Mouse (Mus musculus) brain, embryonic 14.5 days (tissue): ENCODE data around the gene Leprot.

Source experiments
- CTCF ChIP-seq: fragments of 200-500 bp; IDR thresholded peaks from 2 replicates; pipeline ENCODE4 v1.5.1; 2012; ENCODE audit warnings: inconsistent platforms, mild to moderate bottlenecking, moderate library complexity, borderline replicate concordance; ENCODE audit not compliant: insufficient read depth, insufficient read length; ENCODE audit errors: extremely low read depth
- POLR2A ChIP-seq: fragments of 200-500 bp; IDR thresholded peaks from 2 replicates; pipeline ENCODE4 v1.6.1; 2012; ENCODE audit warnings: mild to moderate bottlenecking, inconsistent platforms, borderline replicate concordance; ENCODE audit not compliant: poor library complexity, insufficient read depth, insufficient read length, severe bottlenecking; ENCODE audit errors: extremely low read depth

DNA sequence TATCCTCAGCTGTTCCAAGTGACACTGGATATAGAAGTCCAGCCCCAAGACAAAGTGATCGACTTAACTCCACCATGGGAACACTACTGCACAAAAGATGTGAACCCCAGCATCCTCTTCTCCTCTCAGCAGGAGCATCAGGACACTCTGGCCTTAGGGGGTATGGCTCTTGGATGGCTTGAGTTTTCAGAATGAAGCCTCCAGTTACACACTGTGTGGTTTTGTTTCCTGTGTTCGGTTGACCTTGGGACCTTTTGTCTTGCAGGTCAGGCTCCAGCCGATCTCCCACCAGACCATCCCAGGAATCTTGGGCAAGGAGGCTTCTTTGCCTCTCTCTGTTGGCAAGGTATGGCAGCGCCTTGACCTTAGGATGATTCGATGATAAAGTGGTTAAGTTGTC lies 31.0 kb upstream of the Leprot start:
- TF ChIP-seq CTCF: no peak
- no peak for TF ChIP-seq POLR2A
